Mouse (Mus musculus) c-Kit-positive CD71-negative TER-119-negative erythroid progenitor cells, embryonic 14.5 days (primary cell): ENCODE data around the gene Cldn7.
"Not testable (repeated sequence)": the region's sequence is repeated elsewhere in the genome, so short reads cannot be mapped to it uniquely, and the experiment has no call there.

Source experiments
- DNase-seq: peaks from one replicate; pipeline ENCODE4 v3.0.0-alpha.2; 2013; ENCODE audit warnings: low read depth

Cldn7 gene

GRCm38 (mm10) chr11:69934169-69934568, 30.4 kb upstream of the Cldn7 start:
- peak; percentile 92 for DNase-seq

DNA sequence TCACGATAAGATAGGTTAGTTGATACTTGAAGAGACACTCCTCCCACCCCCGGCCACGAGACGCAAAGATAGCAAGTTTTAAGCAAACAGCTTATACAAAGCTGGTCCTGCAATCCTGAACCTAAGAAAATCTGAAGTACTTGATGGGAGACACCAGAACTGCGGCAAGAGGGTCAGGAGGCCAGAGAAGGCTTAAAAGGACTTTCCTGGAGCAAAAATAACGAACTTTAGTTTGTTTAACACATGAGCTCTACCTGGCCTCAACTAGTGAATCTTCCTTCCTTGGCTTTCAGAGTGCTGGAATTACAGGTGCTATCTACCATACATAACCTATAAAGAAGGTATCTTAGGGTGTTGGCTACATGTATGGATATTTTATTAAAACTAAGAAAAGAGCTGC, 29.9 kb upstream of the Cldn7 start:
- DNase-seq: no peak

GRCm38 (mm10) chr11:69935137-69935879, 29.3 kb upstream of the Cldn7 start, which contains the start of gene Ybx2:
Gene Ybx2 (plus strand): TSS chr11:69935796.
- no peak for DNase-seq

- DNase-seq: no peak
These were observed 28.4 kb upstream of the Cldn7 start for GRCm38 (mm10) chr11:69936156-69936555.

DNA sequence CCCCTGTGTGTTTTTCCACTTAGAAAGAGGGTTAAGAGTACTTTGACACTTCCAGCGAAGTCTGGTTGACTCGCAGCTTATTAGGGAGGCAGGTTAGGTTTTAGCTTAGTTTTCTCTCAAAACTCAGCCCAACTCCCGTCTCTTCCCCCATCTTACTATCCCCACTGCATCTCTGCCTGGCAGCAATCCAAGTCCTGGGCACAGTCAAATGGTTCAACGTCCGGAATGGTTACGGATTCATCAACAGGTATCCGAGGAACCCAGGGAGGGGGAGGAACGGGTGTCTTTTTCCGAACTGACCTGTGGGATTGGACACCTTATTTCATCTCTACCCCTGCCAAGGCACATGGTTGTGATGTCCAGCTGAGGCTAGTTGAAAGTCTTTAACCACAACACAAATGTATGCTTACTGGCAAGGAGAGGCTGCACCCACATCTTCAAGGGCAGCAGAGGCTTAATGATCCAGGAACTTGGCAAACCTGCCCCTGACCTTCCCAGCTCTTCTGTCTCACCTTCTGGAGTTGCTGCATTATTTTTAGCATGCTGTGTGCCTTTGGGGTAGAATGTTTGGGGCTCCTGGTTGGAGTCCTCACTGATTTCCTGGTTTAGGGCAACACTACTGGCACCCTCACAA, 27.7 kb upstream of the Cldn7 start:
- DNase-seq: no peak

- DNase-seq: no peak
These were observed 27.2 kb upstream of the Cldn7 start for GRCm38 (mm10) chr11:69937385-69937784.

- DNase-seq: no peak
These were observed 26.7 kb upstream of the Cldn7 start for GRCm38 (mm10) chr11:69937834-69938233.

GRCm38 (mm10) chr11:69938401-69938979, 26.1 kb upstream of the Cldn7 start:
- no peak for DNase-seq

- no peak for DNase-seq
These were observed 25.4 kb upstream of the Cldn7 start for GRCm38 (mm10) chr11:69939181-69939580.

DNA sequence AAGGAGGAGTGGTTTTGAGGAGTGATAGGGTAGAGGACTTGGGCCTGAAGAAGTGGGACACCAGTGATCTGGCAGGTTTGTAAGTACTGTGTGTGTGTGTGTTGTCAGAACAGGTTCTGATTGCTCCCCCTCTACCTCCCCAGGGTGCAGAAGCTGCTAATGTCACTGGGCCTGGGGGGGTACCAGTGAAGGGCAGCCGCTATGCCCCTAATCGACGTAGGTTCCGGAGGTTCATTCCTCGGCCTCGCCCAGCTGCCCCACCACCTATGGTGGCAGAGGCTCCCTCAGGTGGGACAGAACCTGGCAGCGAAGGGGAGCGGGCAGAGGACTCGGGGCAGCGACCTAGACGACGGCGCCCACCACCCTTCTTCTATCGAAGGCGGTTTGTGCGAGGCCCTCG, 24.8 kb upstream of the Cldn7 start:
- no peak for DNase-seq

- no peak for DNase-seq
These were observed 23.6 kb upstream of the Cldn7 start for GRCm38 (mm10) chr11:69940962-69941361.

DNA sequence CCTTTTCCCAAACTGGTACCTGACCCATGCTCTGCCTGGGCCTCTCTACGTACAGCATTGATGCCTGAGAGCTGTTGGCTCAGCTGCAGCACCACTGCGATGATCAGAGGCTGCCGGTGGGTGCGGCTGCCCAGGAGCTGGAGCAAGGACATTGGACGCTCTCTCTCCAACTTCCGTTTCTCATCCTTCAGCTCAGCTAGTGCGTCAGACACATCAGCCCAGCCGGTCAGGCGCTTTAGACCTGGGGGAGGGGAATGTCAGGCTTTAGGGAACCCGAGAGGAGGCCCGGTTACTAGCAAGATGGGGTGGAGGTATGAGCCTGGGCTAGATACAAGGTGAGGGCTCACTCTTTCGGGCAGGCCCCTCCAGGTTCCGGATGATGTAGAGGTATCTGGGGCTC, 19.4 kb upstream of the Cldn7 start:
- DNase-seq: no peak

GRCm38 (mm10) chr11:69945997-69946891, 18.3 kb upstream of the Cldn7 start:
- no peak for DNase-seq

DNA sequence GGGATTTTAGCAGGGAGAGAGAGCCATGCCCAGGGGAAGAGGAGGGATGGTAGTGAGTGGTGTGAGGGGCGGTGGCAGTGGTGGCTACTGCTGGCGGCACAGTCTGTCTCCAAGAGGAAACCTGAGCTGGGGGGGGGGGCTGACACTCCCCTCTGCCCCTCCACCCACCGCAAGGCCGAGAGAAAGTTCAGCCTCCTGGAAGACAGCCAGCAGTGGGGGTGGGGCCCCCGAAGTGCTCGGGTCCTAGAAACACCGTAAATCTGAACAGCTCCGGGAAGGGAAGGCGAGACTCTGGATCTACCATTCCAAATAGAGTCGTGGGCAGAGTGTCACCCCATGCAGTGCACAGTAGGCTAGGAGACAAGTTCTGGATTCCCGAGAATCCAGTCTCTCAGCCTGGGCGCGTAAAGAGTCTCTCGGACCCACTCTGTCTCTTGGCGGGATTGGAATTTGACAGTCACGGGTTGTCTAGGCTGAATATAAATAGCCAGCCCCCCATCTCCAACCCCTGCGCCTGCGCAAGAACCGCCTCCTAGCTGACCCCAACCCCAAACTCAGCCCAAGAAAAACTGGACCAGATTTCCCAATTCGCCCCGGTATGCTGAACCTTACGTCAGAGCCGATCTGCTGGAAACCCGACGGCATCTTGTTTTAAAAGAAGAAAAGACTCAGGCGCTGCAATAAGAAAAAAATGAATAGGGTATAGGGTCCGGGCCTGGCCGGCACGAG, 17.1 kb upstream of the Cldn7 start:
- no peak for DNase-seq

GRCm38 (mm10) chr11:69948066-69948762, 16.4 kb upstream of the Cldn7 start, which contains the start of gene Slc2a4:
Gene Slc2a4 (minus strand): TSS chr11:69948188.
- peak; percentile 92 for DNase-seq

DNA sequence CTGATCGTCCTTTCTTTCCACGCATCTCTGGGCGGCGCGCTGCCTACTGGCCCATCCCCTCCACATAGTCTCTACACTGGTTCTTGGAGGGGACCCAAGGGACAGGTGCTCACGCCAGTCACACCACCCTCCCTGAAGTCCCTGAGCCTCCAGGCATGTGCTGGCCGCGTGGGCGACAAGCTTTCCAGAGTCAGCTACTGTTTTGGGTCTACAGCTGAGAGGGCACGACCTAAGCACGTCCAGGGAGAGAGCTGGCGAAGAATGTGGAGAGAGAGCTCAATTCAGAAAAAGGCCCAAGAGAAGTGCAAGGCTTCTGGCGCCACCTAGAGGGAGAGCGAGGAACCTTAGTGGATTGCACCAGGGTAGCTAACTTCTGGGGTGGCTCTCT, 15.8 kb upstream of the Cldn7 start:
- peak; percentile 96 for DNase-seq

GRCm38 (mm10) chr11:69950807-69951459, 13.6 kb upstream of the Cldn7 start:
- DNase-seq: no peak

GRCm38 (mm10) chr11:69952274-69952673, 12.3 kb upstream of the Cldn7 start:
- DNase-seq: no peak

DNA sequence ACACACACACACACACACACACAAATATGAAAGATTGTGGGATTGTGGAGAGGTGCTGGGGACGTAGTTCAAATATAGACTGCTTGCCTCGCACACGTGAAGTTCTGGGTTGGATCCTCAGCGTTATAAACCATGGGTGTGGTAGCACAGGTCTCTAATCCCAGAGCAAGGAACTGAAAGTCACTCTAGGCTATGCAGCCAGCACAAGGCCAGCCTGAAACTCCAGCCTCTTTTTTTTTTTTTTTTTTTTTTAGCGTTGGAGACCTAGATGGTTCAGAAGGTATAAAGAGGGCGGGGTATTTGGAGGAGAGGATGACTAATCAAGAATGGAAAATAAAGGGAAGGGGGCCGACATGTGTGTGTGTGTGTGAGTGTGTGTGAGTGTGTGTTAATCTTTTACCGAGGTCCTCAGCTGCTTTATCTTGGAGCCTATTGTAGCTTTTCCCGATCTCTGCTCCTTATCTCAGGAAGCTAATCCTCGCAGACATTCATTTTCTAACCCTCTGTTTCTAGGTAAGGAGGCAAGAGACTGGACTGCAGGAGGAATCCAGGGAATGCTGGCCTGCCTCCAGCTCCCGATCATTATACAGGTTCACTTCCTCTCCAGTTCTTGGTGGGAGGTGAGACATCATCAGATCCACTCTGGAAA, 11.2 kb upstream of the Cldn7 start:
- DNase-seq: no peak

- not testable (repeated sequence) for DNase-seq
These were observed 9.0 kb upstream of the Cldn7 start for GRCm38 (mm10) chr11:69955618-69956017.
